Mouse (Mus musculus): ENCODE data around the gene Fhit. TPM values are rescaled to one million over a fixed set of nuclear protein-coding genes. Genes with fewer than 3 reads are reported as not detected.

Fhit gene
- total RNA-seq, 2 experiments from 2014 or later = 5.1 to 6.5 TPM

- peak; percentile 3 to 9 for DNase-seq (ENCODE audit: low spot score in 2 of 2)
These were observed 995.0 kb downstream of the Fhit start for GRCm38 (mm10) chr14:10166641-10167429.

DNA sequence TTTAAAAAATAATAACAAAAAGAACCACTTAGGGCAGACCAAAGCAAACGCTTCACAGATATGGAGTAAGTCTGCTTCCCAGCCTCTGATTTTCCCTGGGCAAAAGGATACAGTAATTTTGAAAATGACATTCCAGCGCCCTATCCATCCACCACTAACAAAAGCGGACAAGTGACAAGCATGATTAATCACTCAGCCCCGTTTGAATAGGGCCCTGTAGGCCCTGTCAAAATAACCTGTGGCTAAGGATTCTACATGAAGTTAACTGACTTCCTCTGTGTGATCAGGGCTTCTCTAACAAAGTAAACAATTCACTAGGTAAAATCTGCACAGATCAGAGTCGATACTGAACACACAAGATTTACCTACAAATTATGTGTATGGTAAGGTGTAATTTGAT lies 1012.0 kb downstream of the Fhit start:
- no peak for DNase-seq (ENCODE audit: low spot score in 2 of 2)

DNA sequence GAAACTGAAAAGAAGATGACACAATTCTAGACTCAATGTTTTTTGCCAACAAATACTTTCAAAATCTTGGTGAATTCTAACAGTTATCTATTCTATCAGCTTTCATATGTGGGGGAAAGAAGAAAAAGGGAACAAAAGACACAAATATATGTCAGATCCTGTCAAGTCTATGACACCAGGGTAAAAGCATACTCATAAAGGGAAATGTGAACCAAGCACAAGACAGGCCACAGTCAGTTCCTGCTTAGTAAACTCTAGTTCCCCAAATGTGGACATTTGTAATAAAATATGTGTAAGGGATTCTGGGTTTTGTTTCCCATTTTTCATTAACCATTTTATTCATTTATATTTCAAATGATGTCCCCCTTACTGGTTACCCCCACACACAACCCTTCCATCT lies 1022.5 kb downstream of the Fhit start:
- no peak for DNase-seq (ENCODE audit: low spot score in 2 of 2)

- no peak for DNase-seq (ENCODE audit: low spot score in 2 of 2)
These were observed 1028.0 kb downstream of the Fhit start for GRCm38 (mm10) chr14:10133873-10134272.

DNA sequence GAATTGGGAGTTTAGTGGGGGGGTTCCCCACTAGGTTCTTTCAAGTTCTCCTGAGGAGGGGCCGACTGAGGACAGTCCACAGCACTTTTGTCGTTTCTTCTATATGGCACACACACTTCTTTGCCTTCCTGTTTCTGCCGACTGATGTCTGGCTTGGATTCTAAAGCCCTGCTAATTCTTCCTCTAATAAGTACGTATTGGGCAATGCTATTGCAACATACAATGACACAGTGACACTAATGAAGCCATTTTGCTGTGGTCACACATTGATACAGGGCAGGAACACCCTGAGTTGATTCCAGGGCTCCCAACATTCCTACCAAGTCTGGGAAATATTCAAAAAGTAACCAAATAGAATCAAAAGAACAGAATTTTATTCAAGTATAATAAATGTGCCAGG lies 1032.2 kb downstream of the Fhit start:
- DNase-seq (ENCODE audit: low spot score in 2 of 2) = no peak

DNA sequence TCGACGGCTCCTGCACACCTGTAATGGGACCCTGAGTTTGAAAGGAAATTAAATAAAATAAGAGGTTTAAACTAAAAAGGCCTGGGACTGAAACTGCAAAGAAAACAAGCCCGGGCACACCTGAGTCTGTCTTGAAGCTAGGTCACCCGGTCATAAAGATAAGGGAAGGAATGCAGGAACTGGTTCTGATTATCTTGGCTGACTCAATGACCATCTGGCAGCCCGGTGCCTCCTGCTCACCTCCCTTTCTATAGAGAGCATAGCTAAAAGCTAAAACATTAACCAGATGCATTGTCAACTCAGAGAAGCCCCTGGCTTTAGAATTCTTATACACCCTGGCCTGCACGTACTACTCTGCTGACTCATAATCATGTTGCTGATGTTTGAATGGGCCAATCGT lies 1032.7 kb downstream of the Fhit start:
- DNase-seq (ENCODE audit: low spot score in 2 of 2) = no peak

DNA sequence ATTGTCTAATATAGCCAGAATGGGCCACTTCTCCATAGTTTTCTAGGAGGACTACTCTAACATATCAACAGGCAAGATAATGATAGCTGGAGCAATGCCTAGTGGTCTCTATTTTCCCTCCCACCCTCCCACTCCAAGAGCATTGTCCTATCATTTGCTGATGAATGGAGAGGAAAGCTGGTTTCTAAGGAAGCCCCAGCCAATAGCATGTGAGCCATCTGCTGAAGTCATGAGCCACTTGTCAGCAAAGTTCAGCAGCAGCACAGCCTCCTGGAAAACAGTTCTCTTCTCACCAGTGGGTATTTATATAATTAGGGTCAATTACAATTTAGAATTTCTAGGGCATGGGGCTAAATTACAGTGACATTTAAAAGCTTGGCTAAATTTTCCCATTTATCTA lies 1035.3 kb downstream of the Fhit start:
- no peak for DNase-seq (ENCODE audit: low spot score in 2 of 2)

DNA sequence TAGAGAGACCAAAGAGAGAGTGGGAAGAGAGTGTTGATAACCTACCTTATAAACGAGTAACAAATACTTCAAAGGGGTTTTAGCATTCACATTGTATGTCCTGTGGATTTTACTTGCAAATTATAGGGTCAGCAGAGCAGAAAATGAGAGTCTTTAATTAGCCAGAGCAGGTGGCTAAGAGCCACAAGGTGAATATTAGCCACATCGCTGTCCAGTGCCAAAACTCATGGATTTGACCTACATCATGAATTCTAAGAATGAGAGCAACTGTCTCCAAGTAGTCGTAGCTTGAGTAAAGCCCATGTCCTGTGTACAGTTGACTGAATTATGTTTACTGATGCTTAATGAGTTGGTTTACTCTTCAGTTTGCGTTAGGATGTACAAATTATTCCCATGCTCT lies 1039.7 kb downstream of the Fhit start:
- no peak for DNase-seq (ENCODE audit: low spot score in 2 of 2)

GRCm38 (mm10) chr14:10096236-10096635 lies 1065.6 kb downstream of the Fhit start:
- DNase-seq (ENCODE audit: low spot score in 2 of 2) = no peak

- DNase-seq (ENCODE audit: low spot score in 2 of 2) = peak; percentile 2 to 36
These were observed 1082.8 kb downstream of the Fhit start for GRCm38 (mm10) chr14:10079062-10079461.

DNA sequence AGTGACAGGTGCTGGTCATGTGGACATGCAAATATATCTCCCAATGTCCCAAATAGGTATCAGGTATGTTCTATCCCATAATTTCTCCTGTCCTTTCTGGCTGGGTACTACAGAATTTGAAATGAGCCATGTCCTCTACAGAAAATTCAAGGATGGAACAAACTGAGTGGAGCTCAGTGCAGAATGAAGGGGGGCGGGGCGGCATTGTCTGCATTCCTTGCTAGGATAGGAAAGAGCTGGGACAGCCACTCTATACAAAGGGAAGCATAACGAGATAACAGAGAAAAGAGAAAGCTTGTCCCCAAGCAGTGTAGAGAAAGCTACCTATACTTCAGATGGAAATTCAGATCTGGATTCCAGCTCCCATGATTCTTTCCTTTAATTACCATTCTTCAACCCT lies 1111.9 kb downstream of the Fhit start:
- no peak for DNase-seq (ENCODE audit: low spot score in 2 of 2)

DNA sequence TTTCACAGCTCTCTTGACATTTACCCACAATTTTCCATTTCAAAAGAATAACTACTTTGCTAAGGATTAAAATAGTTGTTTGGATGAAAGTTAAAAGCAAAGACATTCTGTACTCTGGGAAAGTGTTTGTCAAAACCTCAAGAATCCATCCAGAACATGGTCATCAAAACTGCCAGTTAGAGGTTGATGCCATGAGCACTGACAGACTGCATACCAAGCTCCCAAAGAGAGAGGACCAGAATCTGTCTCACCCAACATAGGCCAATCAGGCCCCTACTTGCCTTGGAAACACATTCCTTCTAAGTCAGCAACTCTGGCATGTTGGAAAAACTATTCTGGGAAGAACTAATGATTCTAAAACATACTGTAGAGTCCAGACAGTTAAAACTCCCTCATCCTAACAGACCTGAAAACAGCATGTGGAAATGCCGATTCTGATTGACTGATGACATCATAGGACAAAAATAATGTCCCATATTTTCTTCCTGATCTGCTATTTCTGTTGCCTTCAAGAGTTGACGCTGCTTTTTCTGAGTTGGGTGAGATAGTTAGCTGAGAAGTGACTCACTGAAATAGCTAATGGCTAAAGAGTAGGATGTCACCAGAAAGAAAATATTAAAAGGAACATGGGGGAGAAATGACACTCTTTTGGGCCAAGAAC lies 1114.6 kb downstream of the Fhit start:
- no peak for DNase-seq (ENCODE audit: low spot score in 2 of 2)

DNA sequence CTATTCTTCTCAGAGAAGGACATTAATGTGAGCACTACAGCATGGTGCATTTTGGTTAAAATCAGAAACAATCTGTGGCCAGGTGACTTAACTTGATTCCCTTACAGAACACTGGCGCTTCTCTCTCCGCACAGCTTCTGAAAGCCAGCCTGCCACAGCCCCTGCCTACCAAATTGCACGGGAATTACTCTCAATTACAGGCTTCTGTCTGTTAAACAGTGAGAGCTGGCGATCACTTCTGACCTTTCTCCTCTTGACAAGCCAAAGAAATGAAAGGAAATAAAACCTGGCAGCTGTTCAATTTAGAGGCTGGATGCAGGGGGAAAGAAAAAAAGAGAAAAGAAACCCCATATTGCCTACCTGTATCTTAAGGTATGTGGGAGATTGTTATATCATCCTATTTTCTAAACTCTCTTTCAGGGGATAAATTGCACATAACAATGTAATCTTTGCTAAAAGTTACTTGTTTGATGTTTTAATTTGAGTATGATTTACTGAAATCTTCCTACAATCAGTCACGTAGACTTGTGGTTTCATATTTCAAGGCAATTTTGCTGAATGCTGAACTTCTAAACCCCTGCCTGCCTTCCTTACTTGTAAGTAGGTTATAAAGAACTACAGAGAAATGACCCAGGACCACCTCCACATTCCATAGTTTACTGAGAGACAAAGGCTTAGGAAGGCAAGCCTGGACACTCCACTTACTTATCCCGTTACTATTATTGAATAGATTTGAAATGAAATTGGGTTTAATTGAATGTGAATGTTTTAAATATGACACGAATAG lies 1115.3 kb downstream of the Fhit start:
- DNase-seq (ENCODE audit: low spot score in 2 of 2) = no peak

GRCm38 (mm10) chr14:10038021-10038420 lies 1123.8 kb downstream of the Fhit start:
- no peak for DNase-seq (ENCODE audit: low spot score in 2 of 2)

DNA sequence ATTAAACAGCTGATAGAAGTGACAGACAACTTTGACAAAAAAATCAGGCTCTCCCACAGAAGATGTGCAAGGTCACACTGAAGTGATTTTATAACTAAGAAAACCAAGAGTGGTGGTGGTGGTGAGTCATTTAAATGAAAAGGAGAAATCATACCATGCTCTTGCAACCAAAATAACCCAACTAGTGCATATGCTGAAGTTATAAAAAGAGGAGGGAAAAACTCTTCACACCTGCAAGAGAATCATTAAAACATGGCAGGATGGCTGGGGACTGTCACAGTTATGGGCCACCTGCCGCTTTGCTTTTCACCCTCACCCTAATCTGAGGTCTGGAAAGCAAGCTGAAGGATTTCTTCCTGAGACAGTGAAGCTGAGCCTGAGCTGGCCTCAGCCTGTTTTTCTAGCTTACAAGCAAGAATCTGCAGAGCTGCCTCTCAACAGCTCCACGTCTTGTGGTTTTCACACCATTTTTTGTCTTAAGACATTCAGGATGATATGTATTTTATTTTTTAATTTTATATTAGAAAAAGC lies 1125.1 kb downstream of the Fhit start:
- no peak for DNase-seq (ENCODE audit: low spot score in 2 of 2)

DNA sequence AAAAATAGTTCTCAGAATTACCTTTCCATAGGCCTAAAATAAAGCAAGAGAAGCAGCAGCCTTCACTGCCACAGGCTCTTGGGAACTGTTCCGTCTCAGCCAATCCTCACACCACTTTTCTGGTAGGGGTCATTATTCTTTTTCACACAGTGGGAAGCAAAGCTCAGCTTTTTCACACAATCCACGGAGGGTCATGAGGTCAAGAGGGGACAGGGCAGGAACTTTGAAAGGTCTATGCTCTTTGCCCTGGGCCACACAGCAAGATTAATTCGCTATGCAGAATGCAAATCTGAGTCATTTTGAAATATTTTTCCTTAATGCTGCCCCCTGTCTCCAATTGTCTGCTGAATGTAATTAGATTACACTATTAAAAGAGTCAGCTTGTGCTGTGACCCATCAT lies 1126.2 kb downstream of the Fhit start:
- no peak for DNase-seq (ENCODE audit: low spot score in 2 of 2)

DNA sequence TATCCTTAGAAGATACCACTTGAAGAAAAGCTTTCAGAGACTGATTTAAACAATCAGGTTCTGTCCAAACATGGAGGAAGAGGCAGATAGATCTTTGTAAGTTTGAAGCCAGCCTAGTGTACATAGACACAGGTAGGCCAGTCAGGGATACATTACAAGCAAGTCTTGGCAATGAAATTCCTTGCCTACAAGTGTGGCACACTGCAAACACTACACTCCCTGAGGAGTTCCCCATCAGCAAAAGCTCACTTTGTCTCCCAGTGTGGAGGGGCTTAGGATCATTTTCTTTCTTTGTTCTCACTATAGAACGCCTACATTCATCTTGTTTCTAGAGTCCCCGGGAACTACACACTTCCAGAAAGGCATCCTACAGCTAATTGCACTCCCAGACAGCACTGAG lies 1126.6 kb downstream of the Fhit start:
- DNase-seq (ENCODE audit: low spot score in 2 of 2) = no peak

DNA sequence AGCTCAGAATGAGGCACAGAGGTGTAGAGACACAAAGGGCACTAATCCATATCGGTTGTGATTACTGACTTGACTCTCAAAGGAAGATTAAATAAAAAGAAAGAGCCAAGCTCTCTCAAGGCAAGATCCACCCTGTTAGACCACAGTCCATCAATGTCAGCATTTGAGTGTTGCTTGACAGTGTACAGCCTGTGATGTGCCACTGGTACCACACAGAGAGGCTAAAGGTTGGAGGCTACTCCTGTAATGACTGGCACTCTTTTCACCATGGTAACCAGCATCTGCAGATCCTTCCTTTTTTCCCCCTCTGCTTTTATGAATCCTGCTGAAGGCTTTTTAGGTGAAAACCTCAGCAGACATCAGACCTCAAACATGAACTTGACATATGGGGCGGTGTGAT lies 1138.5 kb downstream of the Fhit start:
- no peak for DNase-seq (ENCODE audit: low spot score in 2 of 2)

GRCm38 (mm10) chr14:10022304-10022703 lies 1139.5 kb downstream of the Fhit start:
- no peak for DNase-seq (ENCODE audit: low spot score in 2 of 2)

- DNase-seq (ENCODE audit: low spot score in 2 of 2) = no peak
These were observed 1141.3 kb downstream of the Fhit start for GRCm38 (mm10) chr14:10020400-10021140.

- DNase-seq (ENCODE audit: low spot score in 2 of 2) = no peak
These were observed 1148.0 kb downstream of the Fhit start for GRCm38 (mm10) chr14:10013817-10014266.

Data from layer of hippocampus, postnatal 14 days (tissue).